Mouse (Mus musculus): ENCODE data around the gene Stat3.

DNA sequence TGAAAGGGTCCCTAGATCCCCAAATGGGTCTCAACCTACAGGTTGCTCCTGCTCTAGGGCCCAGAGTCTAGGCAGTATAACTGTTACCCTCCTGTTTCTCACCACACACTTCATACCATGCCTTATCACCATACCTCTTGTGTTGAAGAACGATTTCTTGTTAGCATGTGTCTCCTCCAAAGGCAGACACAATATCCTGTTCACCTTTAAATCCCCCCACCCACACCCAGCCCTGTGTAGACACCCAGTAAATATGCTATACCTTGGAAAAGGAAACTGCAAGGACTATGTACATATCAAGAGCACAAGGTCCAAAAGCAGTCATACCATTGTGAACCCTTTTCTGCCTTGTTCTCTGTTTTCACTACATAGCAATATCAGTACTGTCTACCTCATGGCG is 87.3 kb downstream of the Stat3 start:
- no peak for TF ChIP-seq TAL1 (conservative IDR thresholded peaks at IDR 0.05; ENCODE audit: low read depth, low read length)
- TF ChIP-seq CTCF (IDR thresholded peaks at IDR 0.05; ENCODE audit: low read depth, low read length): no peak

All from G1E (cell line).